24 mouse cellular contexts compared by ENCODE assay signal in the genomic region with DNA sequence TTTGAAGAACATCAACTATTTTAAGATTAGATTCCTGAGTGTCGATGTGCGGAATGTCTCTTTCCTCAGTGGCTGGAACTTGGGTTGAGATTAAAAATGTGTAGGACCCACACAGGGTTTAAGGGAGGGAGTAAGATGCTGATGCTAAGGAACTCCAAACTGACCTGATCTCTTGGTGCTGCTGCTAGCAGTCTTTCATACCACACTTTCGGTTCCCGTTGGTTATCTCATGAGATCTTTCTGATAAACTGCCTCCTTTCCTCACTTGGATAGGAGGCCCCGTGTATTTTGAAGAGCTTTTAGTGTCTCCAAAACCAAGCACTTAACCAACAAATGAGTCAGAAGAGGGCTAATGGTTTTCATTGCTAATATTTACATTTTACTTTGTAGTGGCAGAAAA. TPM values are rescaled to one million over a fixed set of nuclear protein-coding genes. Genes with fewer than 3 reads are reported as not detected.
DNase-seq lines count a peak whose midpoint lies in the region; ATAC-seq lines count a peak whose summit lies in the region.
"Had no signal": no experiment of that assay in that cellular context is flagged by ENCODE, and none has a peak within 500 bp of the region (broad histone marks: within the 10 kb centered on the region; RNA-seq: fewer than 3 reads in every experiment).

No protein-coding gene starts in this region.

- no peak overlapping the region for H3K4me3 ChIP-seq in lung, embryonic 16.5 days (ENCODE audit: low read length)
- H3K4me3 ChIP-seq in stomach, embryonic 14.5 days (ENCODE audit: low read depth, low read length): no peak overlapping the region
- H3K4me3 ChIP-seq in liver, embryonic 11.5 days (ENCODE audit: low read depth, low read length): no peak overlapping the region
- H3K4me3 ChIP-seq in hindbrain, embryonic 11.5 days (ENCODE audit: low read depth, low read length): no peak overlapping the region
- H3K4me3 ChIP-seq: forebrain, embryonic 10.5 days; heart, embryonic 12.5 days; limb, embryonic 10.5 days; midbrain, embryonic 15.5 days; neural tube, embryonic 13.5 days had no signal

- no peak overlapping the region for H3K27ac ChIP-seq in lung, embryonic 16.5 days (ENCODE audit: low read length)
- H3K27ac ChIP-seq in stomach, embryonic 14.5 days (ENCODE audit: low read length): 0 out of 2 replicates have a peak overlapping the region, but pooled peaks have one; percentile 10
- H3K27ac ChIP-seq in liver, embryonic 11.5 days (ENCODE audit: low read depth, low read length): no peak overlapping the region
- no peak overlapping the region for H3K27ac ChIP-seq in hindbrain, embryonic 11.5 days (ENCODE audit: low read depth, low read length)
- H3K27ac ChIP-seq: forebrain, embryonic 10.5 days; limb, embryonic 10.5 days; midbrain, embryonic 15.5 days; neural tube, embryonic 13.5 days had no signal

- no peaks in the 10 kb centered on the region for H3K27me3 ChIP-seq in lung, embryonic 16.5 days (ENCODE audit: control insufficient read depth, insufficient read depth, low read depth, low read length)
- H3K27me3 ChIP-seq in stomach, embryonic 14.5 days (ENCODE audit: control insufficient read depth, insufficient read depth, low read length): no peaks in the 10 kb centered on the region
- no peaks in the 10 kb centered on the region for H3K27me3 ChIP-seq in liver, embryonic 11.5 days (replicated peaks; ENCODE audit: control insufficient read depth, insufficient read depth, low read length)
- H3K27me3 ChIP-seq in hindbrain, embryonic 11.5 days (ENCODE audit: control insufficient read depth, insufficient read depth, low read length): no peaks in the 10 kb centered on the region
- H3K27me3 ChIP-seq: heart, embryonic 12.5 days; midbrain, embryonic 15.5 days; neural tube, embryonic 13.5 days had no signal

- no peak overlapping the region for H3K9ac ChIP-seq in lung, embryonic 16.5 days (ENCODE audit: low read length)
- H3K9ac ChIP-seq in stomach, embryonic 14.5 days (replicated peaks; ENCODE audit: low read depth, low read length): no peak overlapping the region
- no peak overlapping the region for H3K9ac ChIP-seq in liver, embryonic 11.5 days (ENCODE audit: low read depth, low read length)
- no peak overlapping the region for H3K9ac ChIP-seq in hindbrain, embryonic 11.5 days (ENCODE audit: low read depth, low read length)
- H3K9ac ChIP-seq: heart, embryonic 12.5 days; midbrain, embryonic 15.5 days; neural tube, embryonic 13.5 days had no signal

- 21% methylated on average over 5 of the region's 5 CpGs for WGBS in lung, embryonic 16.5 days
- WGBS in stomach, embryonic 14.5 days: 31% methylated on average over 5 of the region's 5 CpGs
- 45% methylated on average over 5 of the region's 5 CpGs for WGBS in liver, embryonic 11.5 days
- WGBS in hindbrain, embryonic 11.5 days: 88% methylated on average over 5 of the region's 5 CpGs

- 0 out of 2 replicates have a peak overlapping the region, but pooled peaks have one; percentile 7 for H3K4me2 ChIP-seq in lung, embryonic 16.5 days (ENCODE audit: low read depth, low read length)
- H3K4me2 ChIP-seq in stomach, embryonic 14.5 days (replicated peaks; ENCODE audit: low read depth, low read length): no peak overlapping the region
- no peak overlapping the region for H3K4me2 ChIP-seq in liver, embryonic 11.5 days
- H3K4me2 ChIP-seq in hindbrain, embryonic 11.5 days (replicated peaks; ENCODE audit: low read depth, low read length): no peak overlapping the region
- H3K4me2 ChIP-seq: midbrain, embryonic 15.5 days; neural tube, embryonic 13.5 days had no signal

- peaks cover 7% of the 10 kb centered on the region for H3K4me1 ChIP-seq in lung, embryonic 16.5 days (replicated peaks; ENCODE audit: control insufficient read depth, insufficient read depth, low read length)
- H3K4me1 ChIP-seq in stomach, embryonic 14.5 days (ENCODE audit: control insufficient read depth, insufficient read depth, low read length): peaks cover 17% of the 10 kb centered on the region; the same call in 1 of the 2 replicates
- H3K4me1 ChIP-seq in liver, embryonic 11.5 days (replicated peaks; ENCODE audit: control insufficient read depth, insufficient read depth, low read length): no peaks in the 10 kb centered on the region; the same call in 1 of the 2 replicates
- H3K4me1 ChIP-seq in hindbrain, embryonic 11.5 days (replicated peaks; ENCODE audit: control insufficient read depth, insufficient read depth, low read length): no peaks in the 10 kb centered on the region
- H3K4me1 ChIP-seq: midbrain, embryonic 15.5 days had no signal

- no peak for DNase-seq in lung, postnatal 25 days (ENCODE audit: low spot score)
- peak; percentile 47 for DNase-seq in induced T-regulatory cell, adult 2 months (ENCODE audit: low read depth)
- no peak for DNase-seq in liver, embryonic 11.5 days (ENCODE audit: low spot score)
- DNase-seq in kidney, postnatal 36 days: no peak
- DNase-seq in hindbrain, embryonic 11.5 days (ENCODE audit: low spot score): no peak
- DNase-seq: adrenal gland, postnatal 14 days; cerebellum, adult 9-10 months; gastrocnemius, postnatal 10 days; heart, adult 18-20 months; kidney, adult 8-10 months; kidney, postnatal 10 days; liver; lung, postnatal 4 days; right cerebral cortex, adult 18-20 months; right cerebral cortex, postnatal 4 days had no signal

- no peak for ATAC-seq in lung, embryonic 16.5 days (ENCODE audit: low read depth)
- no peak for ATAC-seq in stomach, embryonic 14.5 days (ENCODE audit: insufficient number of reproducible peaks, insufficient read depth, low FRiP score, low read depth)
- no peak for ATAC-seq in liver, embryonic 11.5 days (replicated peaks; ENCODE audit: low FRiP score)
- no peak for ATAC-seq in hindbrain, embryonic 11.5 days (ENCODE audit: low FRiP score)
- ATAC-seq: forebrain, embryonic 16.5 days; hindbrain, embryonic 16.5 days; midbrain, embryonic 15.5 days had no signal

- no peaks in the 10 kb centered on the region for H3K36me3 ChIP-seq in lung, embryonic 16.5 days (ENCODE audit: control insufficient read depth, insufficient read depth, low read length)
- no peaks in the 10 kb centered on the region for H3K36me3 ChIP-seq in stomach, embryonic 14.5 days (ENCODE audit: control insufficient read depth, insufficient read depth, low read length)
- H3K36me3 ChIP-seq in liver, embryonic 11.5 days (ENCODE audit: control insufficient read depth, insufficient read depth, low read length): no peaks in the 10 kb centered on the region
- H3K36me3 ChIP-seq in hindbrain, embryonic 11.5 days (ENCODE audit: control insufficient read depth, insufficient read depth, low read length): no peaks in the 10 kb centered on the region
- H3K36me3 ChIP-seq: forebrain, embryonic 10.5 days; heart, embryonic 12.5 days; limb, embryonic 10.5 days; midbrain, embryonic 15.5 days; neural tube, embryonic 13.5 days had no signal

- H3K9me3 ChIP-seq in lung, embryonic 16.5 days (ENCODE audit: control insufficient read depth, low read length): no peaks in the 10 kb centered on the region
- H3K9me3 ChIP-seq in stomach, embryonic 14.5 days (ENCODE audit: control insufficient read depth, low read depth, low read length): no peaks in the 10 kb centered on the region
- no peaks in the 10 kb centered on the region for H3K9me3 ChIP-seq in liver, embryonic 11.5 days (ENCODE audit: control insufficient read depth, low read length)
- H3K9me3 ChIP-seq in hindbrain, embryonic 11.5 days (ENCODE audit: control insufficient read depth, low read length): no peaks in the 10 kb centered on the region
- H3K9me3 ChIP-seq: forebrain, embryonic 10.5 days; heart, embryonic 12.5 days; limb, embryonic 10.5 days; midbrain, embryonic 15.5 days; neural tube, embryonic 13.5 days had no signal

RNA-seq across cellular contexts. Expression of gene Plcl1, which starts 30.9 kb away (rescaled TPM):
- 1.9 and 2.0 TPM in 2 replicates for polyA plus RNA-seq in lung, embryonic 16.5 days (2015; fragmentation: Nextera tagmentation; extraction: Ambion mirVana)
- polyA plus RNA-seq in stomach, embryonic 14.5 days (2014; fragmentation: Nextera tagmentation; extraction: Ambion mirVana): 3.8 and 4.1 TPM in 2 replicates
- polyA plus RNA-seq in liver, embryonic 11.5 days (2014; fragmentation: Nextera tagmentation; extraction: Ambion mirVana): 0.63 and 0.96 TPM in 2 replicates
- 2.1 and 2.8 TPM in 2 replicates for polyA plus RNA-seq in hindbrain, embryonic 11.5 days (2014; fragmentation: Nextera tagmentation; extraction: Ambion mirVana)
